Mouse (Mus musculus) intestine, postnatal 0 days (tissue): ENCODE measurements at regions not wholly inside any gene's neighbourhood (a gene's known extent, or its start where the extent isn't known, plus 50 kb on each side); places are given as distances from the start of the nearest gene placed in this dataset.

ENCODE experiments used
- ATAC-seq: fragments of 200-750 bp; cut with Nextera tagmentation; 2 replicates; pipeline ENCODE4 v1.8.0; 2017; ENCODE audit warnings: mild to moderate bottlenecking, moderate TSS enrichment, moderate library complexity
- H3K27ac ChIP-seq: fragments of 300-500 bp; sonication (generic); 2 replicates; pipeline ENCODE4 v1.5.1; 2014; ENCODE audit warnings: mild to moderate bottlenecking, low read depth, low read length, moderate library complexity
- H3K27me3 ChIP-seq: fragments of 300-500 bp; sonication (generic); replicated peaks from 2 replicates; pipeline ENCODE4 v1.6.1; 2014; ENCODE audit warnings: low read length, mixed read lengths; ENCODE audit not compliant: control insufficient read depth, insufficient read depth
- H3K36me3 ChIP-seq: fragments of 300-500 bp; sonication (generic); 2 replicates; pipeline ENCODE4 v1.6.1; 2014; ENCODE audit warnings: mild to moderate bottlenecking, moderate library complexity; ENCODE audit not compliant: control insufficient read depth, insufficient read depth
- H3K4me1 ChIP-seq: fragments of 300-500 bp; sonication (generic); replicated peaks from 2 replicates; pipeline ENCODE4 v1.6.1; 2014; ENCODE audit warnings: antibody characterized with exemption, low read length, mixed read lengths; ENCODE audit not compliant: control insufficient read depth, insufficient read depth
- H3K4me2 ChIP-seq: fragments of 300-500 bp; sonication (generic); replicated peaks from 2 replicates; pipeline ENCODE4 v1.6.1; 2014; ENCODE audit warnings: low read depth, mild to moderate bottlenecking, moderate library complexity
- H3K4me3 ChIP-seq: fragments of 300-500 bp; sonication (generic); 2 replicates; pipeline ENCODE4 v1.5.1; 2014; ENCODE audit warnings: low read depth, low read length
- H3K9ac ChIP-seq: fragments of 300-500 bp; sonication (generic); 2 replicates; pipeline ENCODE4 v1.6.1; 2014; ENCODE audit warnings: mild to moderate bottlenecking, low read depth, low read length
- H3K9me3 ChIP-seq: fragments of 300-500 bp; sonication (generic); 2 replicates; pipeline ENCODE4 v1.6.1; 2016; ENCODE audit warnings: mixed run types; ENCODE audit not compliant: control insufficient read depth
- CTCF ChIP-seq: sonication (generic); IDR thresholded peaks from 2 replicates; pipeline ENCODE4 v1.5.1; 2016; ENCODE audit warnings: low read depth, mild to moderate bottlenecking, control low read depth, antibody characterized with exemption, moderate library complexity
- WGBS: fragments of 180-500 bp; shearing (Covaris S2); extraction: QIAGEN DNeasy Blood & Tissue Kit; methylation state at CpG from one replicate; pipeline ENCODE4 v1.1.7; 2014; 5-methylcytosine and 5-hydroxymethylcytosine counted together

GRCm38 (mm10) chr10:120563926-120564325, 87.7 kb upstream of the Hmga2 start:
- no peak overlapping the region for H3K4me3 ChIP-seq
- no peaks in the 10 kb centered on the region for H3K4me1 ChIP-seq
- no peak overlapping the region for H3K4me2 ChIP-seq
- H3K36me3 ChIP-seq = no peaks in the 10 kb centered on the region
- TF ChIP-seq CTCF = no peak
- no peak for ATAC-seq
- no peak overlapping the region for H3K9ac ChIP-seq
- no peak overlapping the region for H3K27ac ChIP-seq
- 27% methylated on average over 10 of the region's 10 CpGs for WGBS
- no peaks in the 10 kb centered on the region for H3K27me3 ChIP-seq
- H3K9me3 ChIP-seq = no peaks in the 10 kb centered on the region

GRCm38 (mm10) chr10:120561821-120562220, 85.6 kb upstream of the Hmga2 start:
- Histone ChIP-seq H3K4me1 (no peaks in the 10 kb centered on the region), H3K27me3 (no peaks in the 10 kb centered on the region), H3K9ac (no peak overlapping the region), H3K27ac (no peak overlapping the region), H3K4me3 (no peak overlapping the region), H3K9me3 (no peaks in the 10 kb centered on the region), H3K4me2 (no peak overlapping the region), H3K36me3 (no peaks in the 10 kb centered on the region)
- 90% methylated on average over 5 of the region's 5 CpGs for WGBS
- TF ChIP-seq CTCF = no peak
- no peak for ATAC-seq

DNA sequence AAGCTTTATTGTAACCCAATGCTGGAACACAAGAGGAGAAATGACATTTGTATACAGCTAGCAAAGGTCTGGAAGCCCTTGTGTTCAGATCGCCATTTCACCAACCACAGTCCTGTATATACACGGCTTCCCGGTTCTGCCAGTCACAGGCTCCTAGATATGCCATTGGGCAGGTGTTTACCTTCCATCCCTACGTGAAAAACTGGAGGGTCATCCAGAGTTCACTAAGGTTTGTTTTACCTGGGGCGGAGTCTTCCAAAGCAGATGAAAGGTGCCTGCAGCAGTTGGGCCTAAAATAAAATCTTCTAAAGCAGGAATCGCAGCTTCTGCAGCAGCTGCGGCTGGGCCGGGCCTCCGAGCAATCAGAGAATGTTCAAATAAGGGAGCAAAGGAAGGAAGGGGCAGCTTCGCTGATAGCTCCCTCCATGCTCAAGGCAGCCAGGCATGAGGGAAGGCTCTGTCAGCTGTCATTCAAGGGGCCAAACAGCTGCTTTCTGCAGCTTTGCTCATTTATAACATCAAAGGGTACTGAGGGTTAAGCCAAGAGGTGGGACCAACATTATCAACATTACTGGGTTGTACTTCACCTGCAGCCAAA, 81.7 kb upstream of the Hmga2 start:
- Histone ChIP-seq H3K9me3 (no peaks in the 10 kb centered on the region), H3K4me1 (no peaks in the 10 kb centered on the region; the same call in 1 of the 2 replicates), H3K27me3 (0 out of 2 replicates have a peak, but pooled peaks cover 3% of the 10 kb centered on the region), H3K4me3 (no peak overlapping the region), H3K27ac (no peak overlapping the region), H3K9ac (no peak overlapping the region), H3K4me2 (no peak overlapping the region; the same call in 1 of the 2 replicates), H3K36me3 (no peaks in the 10 kb centered on the region)
- TF ChIP-seq CTCF = no peak
- ATAC-seq = peak; percentile 71
- 27% methylated on average over 10 of the region's 10 CpGs for WGBS

- no peak for TF ChIP-seq CTCF
- H3K9me3 ChIP-seq = no peaks in the 10 kb centered on the region
- H3K27me3 ChIP-seq = 0 out of 2 replicates have a peak, but pooled peaks cover 4% of the 10 kb centered on the region
- WGBS = 89% methylated on average over 9 of the region's 9 CpGs
- H3K4me3 ChIP-seq = no peak overlapping the region
- H3K9ac ChIP-seq = no peak overlapping the region
- no peaks in the 10 kb centered on the region for H3K36me3 ChIP-seq
- H3K4me2 ChIP-seq = no peak overlapping the region
- no peaks in the 10 kb centered on the region; the same call in 1 of the 2 replicates for H3K4me1 ChIP-seq
- no peak overlapping the region for H3K27ac ChIP-seq
- no peak for ATAC-seq
Observed at GRCm38 (mm10) chr10:120556116-120556515, 79.8 kb upstream of the Hmga2 start.

- Histone ChIP-seq H3K4me3 (peak overlapping the region; percentile 49), H3K36me3 (no peaks in the 10 kb centered on the region), H3K27me3 (0 out of 2 replicates have a peak, but pooled peaks cover 4% of the 10 kb centered on the region), H3K9ac (no peak overlapping the region), H3K27ac (no peak overlapping the region), H3K4me1 (no peaks in the 10 kb centered on the region; the same call in 1 of the 2 replicates), H3K4me2 (peak overlapping the region; percentile 99), H3K9me3 (no peaks in the 10 kb centered on the region)
- WGBS = 1% methylated on average over 16 of the region's 16 CpGs
- peak; percentile 35 for ATAC-seq
- TF ChIP-seq CTCF = peak; percentile 34; the same call in 1 of the 2 replicates
Observed at GRCm38 (mm10) chr10:120553097-120553453, 76.8 kb upstream of the Hmga2 start.

- Histone ChIP-seq H3K36me3 (no peaks in the 10 kb centered on the region), H3K4me1 (no peaks in the 10 kb centered on the region; the same call in 1 of the 2 replicates), H3K4me2 (peak overlapping the region; percentile 99), H3K27me3 (0 out of 2 replicates have a peak, but pooled peaks cover 4% of the 10 kb centered on the region), H3K4me3 (peak overlapping the region; percentile 49), H3K27ac (no peak overlapping the region), H3K9me3 (no peaks in the 10 kb centered on the region), H3K9ac (no peak overlapping the region)
- TF ChIP-seq CTCF = no peak
- under 1% methylated on average over 56 of the region's 56 CpGs for WGBS
- ATAC-seq = peak; percentile 35
Observed at GRCm38 (mm10) chr10:120552341-120553096, 76.2 kb upstream of the Hmga2 start.
